Mouse (Mus musculus): ENCODE results near the gene Hira.

- TF ChIP-seq GATA1 (IDR thresholded peaks at IDR 0.05; ENCODE audit: low read length) (no peak), TAL1 (IDR thresholded peaks at IDR 0.05; ENCODE audit: low read length) (no peak)
These were observed 109.5 kb downstream of the Hira start for GRCm38 (mm10) chr16:18986381-18986780.

Data from erythroblast, embryonic 14.5 days (primary cell).